Comparison of ENCODE assay signal across 15 mouse cellular contexts in genomic region chr4:151728391-151729065, GRCm38 (mm10).
DNase-seq lines count a peak whose midpoint lies in the region; ATAC-seq and TF ChIP-seq lines count a peak whose summit lies in the region.
"Had no signal": no experiment of that assay in that cellular context is flagged by ENCODE, and none has a peak within 500 bp of the region (broad histone marks: within the 10 kb centered on the region; RNA-seq: fewer than 3 reads in every experiment).

No protein-coding gene starts in this region.

- no peaks in the 10 kb centered on the region for H3K36me3 ChIP-seq in lung, postnatal 0 days (ENCODE audit: insufficient read depth, low read length)

- no peak overlapping the region for H3K4me2 ChIP-seq in lung, postnatal 0 days (replicated peaks; ENCODE audit: low read depth, low read length)

- no peak overlapping the region for H3K4me3 ChIP-seq in left cerebral cortex, adult 2 months
- H3K4me3 ChIP-seq in layer of hippocampus, adult 2 months: no peak overlapping the region
- H3K4me3 ChIP-seq in lung, postnatal 0 days (ENCODE audit: low read depth, low read length): no peak overlapping the region

- no peak for TF ChIP-seq EP300 in lung, postnatal 0 days (IDR thresholded peaks at IDR 0.05)

- 49% methylated on average over 11 of the region's 11 CpGs for WGBS in lung, postnatal 0 days

- no peak overlapping the region for H3K9ac ChIP-seq in lung, postnatal 0 days (replicated peaks; ENCODE audit: low read depth)

- ATAC-seq in lung, postnatal 0 days: no peak
- ATAC-seq: midbrain, embryonic 16.5 days had no signal

- no peaks in the 10 kb centered on the region for H3K9me3 ChIP-seq in lung, postnatal 0 days (ENCODE audit: low read length)

- DNase-seq in cerebellum, postnatal 10 days: peak; percentile 39 to 46
- no peak for DNase-seq in cerebellum, adult 11 months
- peak in 1 of 2 experiments; percentile 24 for DNase-seq in left cerebral cortex, adult 2 months (ENCODE audit: extremely low spot score in 1 of 2, low spot score in 2 of 2)
- DNase-seq in left cerebral cortex, postnatal 4 days: no peak
- peak; percentile 37 to 46 for DNase-seq in layer of hippocampus, adult 2 months (ENCODE audit: low spot score in 2 of 2)
- DNase-seq in right cerebral cortex, postnatal 10 days (ENCODE audit: low spot score in 2 of 2): peak; percentile 75 to 78
- DNase-seq in adrenal gland, postnatal 25 days: no peak
- DNase-seq in lung, postnatal 0 days (ENCODE audit: low spot score): no peak
- DNase-seq: adrenal gland, postnatal 14 days; cerebellum, adult 11-12 months; heart, postnatal 14 days; kidney, adult 11 months; spleen, adult 18-20 months had no signal

- TF ChIP-seq CTCF in left cerebral cortex, adult 2 months (IDR thresholded peaks at IDR 0.05): no peak
- TF ChIP-seq CTCF in layer of hippocampus, adult 2 months (conservative IDR thresholded peaks at IDR 0.05): no peak
- TF ChIP-seq CTCF in lung, postnatal 0 days (IDR thresholded peaks at IDR 0.05): no peak

- no peaks in the 10 kb centered on the region for H3K27me3 ChIP-seq in lung, postnatal 0 days (replicated peaks; ENCODE audit: insufficient read depth, low read length)

- intact Hi-C loops in left cerebral cortex, adult 2 months (cut with DNase I): loop anchor here (5.0 kb wide), 1 partner anchor 36 kb away; no protein-coding TSS in a partner anchor
- intact Hi-C loops in left cerebral cortex, postnatal 4 days (cut with DNase I): no loop called here

- peak overlapping the region; percentile 47 for H3K27ac ChIP-seq in left cerebral cortex, adult 2 months
- H3K27ac ChIP-seq in layer of hippocampus, adult 2 months: peak overlapping the region; percentile 49
- H3K27ac ChIP-seq in lung, postnatal 0 days (ENCODE audit: low read length): no peak overlapping the region
- H3K27ac ChIP-seq: stomach, postnatal 0 days had no signal

- H3K4me1 ChIP-seq in lung, postnatal 0 days (ENCODE audit: insufficient read depth, low read depth, low read length): no peaks in the 10 kb centered on the region

Comparison
In these comparisons a context has a peak if more than half of its experiments do, and no peak if none do; other contexts are left out.
1. DNase-seq: peak in cerebellum, postnatal 10 days (2 of 2), layer of hippocampus, adult 2 months (2 of 2) and right cerebral cortex, postnatal 10 days (2 of 2); none in cerebellum, adult 11 months (single experiment), left cerebral cortex, postnatal 4 days (single experiment), adrenal gland, postnatal 25 days (single experiment) and lung, postnatal 0 days (single experiment).